Mouse (Mus musculus): ENCODE measurements around the gene Klf1. TPM values are rescaled to one million over a fixed set of nuclear protein-coding genes. Genes with fewer than 3 reads are reported as not detected.

Klf1 gene
- polyA plus RNA-seq, 1 experiment: 3.2 TPM

DNA sequence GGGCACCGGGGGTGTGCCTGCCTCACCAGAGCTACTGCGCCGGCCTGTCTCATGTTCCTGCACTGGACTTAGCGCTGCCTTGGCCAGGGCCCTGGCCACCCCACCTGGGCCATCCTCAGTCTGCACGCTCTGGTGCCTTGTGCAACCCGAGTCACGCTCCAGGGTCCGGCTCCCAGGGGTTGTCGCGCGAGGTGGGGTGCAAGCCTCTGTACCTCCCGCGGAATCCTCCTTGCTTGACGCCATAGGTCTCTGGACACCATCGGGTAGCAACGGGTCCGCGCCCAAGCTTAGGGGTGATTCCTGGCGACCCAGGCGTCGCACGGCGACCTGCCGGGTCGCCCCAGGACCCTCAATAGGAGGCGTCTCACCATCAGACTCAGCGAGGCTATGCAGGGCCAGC is 10.7 kb downstream of the Klf1 start:
- H3K36me3 ChIP-seq (ENCODE audit: control insufficient read depth, insufficient read depth, low read length): no peaks in the 10 kb centered on the region
- DNase-seq: no peak
- no peak overlapping the region for H3K27ac ChIP-seq (ENCODE audit: insufficient read depth, low read depth, low read length)
- H3K4me3 ChIP-seq (ENCODE audit: insufficient read depth, low read depth, low read length): no peak overlapping the region
- 30% methylated on average over 27 of the region's 27 CpGs for WGBS
- H3K4me1 ChIP-seq (ENCODE audit: control insufficient read depth, insufficient read depth, low read length): no peaks in the 10 kb centered on the region; the same call in 1 of the 2 replicates
- no peak for TF ChIP-seq POLR2A (IDR thresholded peaks at IDR 0.05; ENCODE audit: low read depth, low read length)
- no peak for TF ChIP-seq CTCF (conservative IDR thresholded peaks at IDR 0.05; ENCODE audit: insufficient read depth, insufficient read length, low read depth, low read length)
- no peaks in the 10 kb centered on the region for H3K27me3 ChIP-seq (replicated peaks; ENCODE audit: control insufficient read depth, insufficient read depth, low read length)

- peak overlapping the region; percentile 42 for H3K4me3 ChIP-seq (ENCODE audit: insufficient read depth, low read depth, low read length)
- no peaks in the 10 kb centered on the region for H3K27me3 ChIP-seq (replicated peaks; ENCODE audit: control insufficient read depth, insufficient read depth, low read length)
- H3K36me3 ChIP-seq (ENCODE audit: control insufficient read depth, insufficient read depth, low read length): no peaks in the 10 kb centered on the region
- no peak overlapping the region for H3K27ac ChIP-seq (ENCODE audit: insufficient read depth, low read depth, low read length)
- no peaks in the 10 kb centered on the region; the same call in 1 of the 2 replicates for H3K4me1 ChIP-seq (ENCODE audit: control insufficient read depth, insufficient read depth, low read length)
- peak; percentile 84 for DNase-seq
- TF ChIP-seq CTCF (conservative IDR thresholded peaks at IDR 0.05; ENCODE audit: insufficient read depth, insufficient read length, low read depth, low read length): no peak
- TF ChIP-seq POLR2A (IDR thresholded peaks at IDR 0.05; ENCODE audit: low read depth, low read length): no peak
- 2% methylated on average over 55 of the region's 55 CpGs for WGBS
Observed at GRCm38 (mm10) chr8:84912895-84913501, 11.3 kb downstream of the Klf1 start.

DNA sequence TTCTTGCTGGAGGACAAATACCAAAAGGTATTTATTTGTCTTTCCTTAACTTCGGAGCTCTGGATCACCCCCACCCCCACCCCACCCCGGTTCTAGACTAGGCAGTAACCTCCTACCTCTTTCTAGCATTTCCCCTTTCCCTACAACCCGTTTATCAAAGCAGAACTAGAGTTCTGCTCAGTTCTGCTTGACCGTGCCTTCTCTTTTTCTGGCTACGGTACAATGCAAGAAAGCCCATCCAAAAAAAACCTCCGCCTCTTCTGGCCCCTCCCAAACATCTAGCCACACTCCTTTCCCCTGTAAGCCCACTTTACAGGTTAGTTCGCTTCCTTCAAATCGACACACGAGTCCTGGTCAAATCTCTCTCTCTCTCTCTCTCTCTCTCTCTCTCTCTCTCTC is 11.8 kb downstream of the Klf1 start:
- H3K27me3 ChIP-seq (replicated peaks; ENCODE audit: control insufficient read depth, insufficient read depth, low read length): no peaks in the 10 kb centered on the region
- no peaks in the 10 kb centered on the region for H3K4me1 ChIP-seq (ENCODE audit: control insufficient read depth, insufficient read depth, low read length)
- no peak for DNase-seq
- H3K36me3 ChIP-seq (ENCODE audit: control insufficient read depth, insufficient read depth, low read length): no peaks in the 10 kb centered on the region
- 9% methylated on average over 9 of the region's 9 CpGs for WGBS
- peak overlapping the region; percentile 42 for H3K4me3 ChIP-seq (ENCODE audit: insufficient read depth, low read depth, low read length)
- no peak for TF ChIP-seq POLR2A (IDR thresholded peaks at IDR 0.05; ENCODE audit: low read depth, low read length)
- no peak for TF ChIP-seq CTCF (conservative IDR thresholded peaks at IDR 0.05; ENCODE audit: insufficient read depth, insufficient read length, low read depth, low read length)
- no peak overlapping the region for H3K27ac ChIP-seq (ENCODE audit: insufficient read depth, low read depth, low read length)

- no peaks in the 10 kb centered on the region for H3K27me3 ChIP-seq (replicated peaks; ENCODE audit: control insufficient read depth, insufficient read depth, low read length)
- peak; percentile 36 for DNase-seq
- WGBS: 32% methylated on average over 4 of the region's 4 CpGs
- no peak overlapping the region for H3K4me3 ChIP-seq (ENCODE audit: insufficient read depth, low read depth, low read length)
- no peaks in the 10 kb centered on the region for H3K36me3 ChIP-seq (ENCODE audit: control insufficient read depth, insufficient read depth, low read length)
- H3K27ac ChIP-seq (ENCODE audit: insufficient read depth, low read depth, low read length): no peak overlapping the region
- TF ChIP-seq POLR2A (IDR thresholded peaks at IDR 0.05; ENCODE audit: low read depth, low read length): no peak
- peak; percentile 47 for TF ChIP-seq CTCF (conservative IDR thresholded peaks at IDR 0.05; ENCODE audit: insufficient read depth, insufficient read length, low read depth, low read length)
- H3K4me1 ChIP-seq (ENCODE audit: control insufficient read depth, insufficient read depth, low read length): no peaks in the 10 kb centered on the region
Observed at GRCm38 (mm10) chr8:84913960-84914359, 12.2 kb downstream of the Klf1 start.

GRCm38 (mm10) chr8:84915269-84915668 is 13.5 kb downstream of the Klf1 start:
- 81% methylated on average over 8 of the region's 8 CpGs for WGBS
- Histone ChIP-seq H3K27ac (ENCODE audit: insufficient read depth, low read depth, low read length) (no peak overlapping the region), H3K36me3 (ENCODE audit: control insufficient read depth, insufficient read depth, low read length) (no peaks in the 10 kb centered on the region), H3K4me3 (ENCODE audit: insufficient read depth, low read depth, low read length) (no peak overlapping the region), H3K4me1 (ENCODE audit: control insufficient read depth, insufficient read depth, low read length) (no peaks in the 10 kb centered on the region), H3K27me3 (replicated peaks; ENCODE audit: control insufficient read depth, insufficient read depth, low read length) (no peaks in the 10 kb centered on the region)
- TF ChIP-seq POLR2A (IDR thresholded peaks at IDR 0.05; ENCODE audit: low read depth, low read length) (no peak), CTCF (conservative IDR thresholded peaks at IDR 0.05; ENCODE audit: insufficient read depth, insufficient read length, low read depth, low read length) (no peak)
- DNase-seq: no peak

GRCm38 (mm10) chr8:84917781-84918180 is 16.1 kb downstream of the Klf1 start:
- 31% methylated on average over 20 of the region's 20 CpGs for WGBS
- H3K4me3 ChIP-seq (ENCODE audit: insufficient read depth, low read depth, low read length): no peak overlapping the region
- H3K27me3 ChIP-seq (replicated peaks; ENCODE audit: control insufficient read depth, insufficient read depth, low read length): no peaks in the 10 kb centered on the region
- H3K4me1 ChIP-seq (ENCODE audit: control insufficient read depth, insufficient read depth, low read length): no peaks in the 10 kb centered on the region
- H3K27ac ChIP-seq (ENCODE audit: insufficient read depth, low read depth, low read length): no peak overlapping the region
- TF ChIP-seq CTCF (conservative IDR thresholded peaks at IDR 0.05; ENCODE audit: insufficient read depth, insufficient read length, low read depth, low read length) (no peak), POLR2A (IDR thresholded peaks at IDR 0.05; ENCODE audit: low read depth, low read length) (no peak)
- no peaks in the 10 kb centered on the region for H3K36me3 ChIP-seq (ENCODE audit: control insufficient read depth, insufficient read depth, low read length)
- no peak for DNase-seq

DNA sequence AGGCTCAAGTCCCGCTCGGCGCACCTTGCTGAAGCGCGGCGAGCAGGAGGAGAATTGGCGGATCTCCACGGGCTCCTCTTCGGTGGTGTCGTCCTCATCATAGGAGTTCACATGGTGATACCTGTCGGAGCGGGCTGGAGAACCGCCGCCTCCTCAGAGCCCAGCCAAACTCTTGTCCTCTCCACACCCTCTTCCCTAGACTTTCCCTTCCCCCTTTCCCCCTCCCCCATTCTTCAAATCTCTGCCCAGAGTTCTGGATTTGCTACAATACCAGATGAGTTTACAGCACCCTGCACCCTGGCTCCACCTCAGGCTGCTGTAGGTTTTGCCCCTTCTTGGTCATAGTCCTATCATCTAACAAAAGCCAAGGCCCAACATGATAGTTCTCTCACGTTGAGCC is 16.9 kb downstream of the Klf1 start:
- Histone ChIP-seq H3K4me1 (ENCODE audit: control insufficient read depth, insufficient read depth, low read length) (no peaks in the 10 kb centered on the region), H3K27me3 (replicated peaks; ENCODE audit: control insufficient read depth, insufficient read depth, low read length) (no peaks in the 10 kb centered on the region), H3K4me3 (ENCODE audit: insufficient read depth, low read depth, low read length) (no peak overlapping the region), H3K36me3 (ENCODE audit: control insufficient read depth, insufficient read depth, low read length) (no peaks in the 10 kb centered on the region), H3K27ac (ENCODE audit: insufficient read depth, low read depth, low read length) (no peak overlapping the region)
- no peak for DNase-seq
- WGBS: 95% methylated on average over 15 of the region's 15 CpGs
- TF ChIP-seq CTCF (conservative IDR thresholded peaks at IDR 0.05; ENCODE audit: insufficient read depth, insufficient read length, low read depth, low read length) (no peak), POLR2A (IDR thresholded peaks at IDR 0.05; ENCODE audit: low read depth, low read length) (no peak)

Data from kidney, adult 2 months (tissue).